Mouse (Mus musculus) brain, embryonic 14.5 days (tissue): Measurements from ENCODE around the gene Krtcap2. TPM values are rescaled to one million over a fixed set of nuclear protein-coding genes. Genes with fewer than 3 reads are reported as not detected.
"Not testable (repeated sequence)": the region's sequence is repeated elsewhere in the genome, so short reads cannot be mapped to it uniquely, and the experiment has no call there.

Source experiments
- DNase-seq: peaks from one replicate; pipeline ENCODE4 v3.0.0-alpha.2; 2011; ENCODE audit warnings: low read depth
- CTCF ChIP-seq: fragments of 200-500 bp; IDR thresholded peaks from 2 replicates; pipeline ENCODE4 v1.5.1; 2012; ENCODE audit warnings: inconsistent platforms, mild to moderate bottlenecking, moderate library complexity, borderline replicate concordance; ENCODE audit not compliant: insufficient read depth, insufficient read length; ENCODE audit errors: extremely low read depth
- POLR2A ChIP-seq: fragments of 200-500 bp; IDR thresholded peaks from 2 replicates; pipeline ENCODE4 v1.6.1; 2012; ENCODE audit warnings: mild to moderate bottlenecking, inconsistent platforms, borderline replicate concordance; ENCODE audit not compliant: poor library complexity, insufficient read depth, insufficient read length, severe bottlenecking; ENCODE audit errors: extremely low read depth
- polyA plus RNA-seq: library from polyadenylated mRNA; depleted of rRNA; stranded (reverse); fragments of >200 nt; gene quantifications from 2 replicates; pipeline ENCODE4 v1.2.3, GENCODE M21; 2012

Krtcap2 gene
- polyA plus RNA-seq, 1 experiment, result 86.7 TPM

DNA sequence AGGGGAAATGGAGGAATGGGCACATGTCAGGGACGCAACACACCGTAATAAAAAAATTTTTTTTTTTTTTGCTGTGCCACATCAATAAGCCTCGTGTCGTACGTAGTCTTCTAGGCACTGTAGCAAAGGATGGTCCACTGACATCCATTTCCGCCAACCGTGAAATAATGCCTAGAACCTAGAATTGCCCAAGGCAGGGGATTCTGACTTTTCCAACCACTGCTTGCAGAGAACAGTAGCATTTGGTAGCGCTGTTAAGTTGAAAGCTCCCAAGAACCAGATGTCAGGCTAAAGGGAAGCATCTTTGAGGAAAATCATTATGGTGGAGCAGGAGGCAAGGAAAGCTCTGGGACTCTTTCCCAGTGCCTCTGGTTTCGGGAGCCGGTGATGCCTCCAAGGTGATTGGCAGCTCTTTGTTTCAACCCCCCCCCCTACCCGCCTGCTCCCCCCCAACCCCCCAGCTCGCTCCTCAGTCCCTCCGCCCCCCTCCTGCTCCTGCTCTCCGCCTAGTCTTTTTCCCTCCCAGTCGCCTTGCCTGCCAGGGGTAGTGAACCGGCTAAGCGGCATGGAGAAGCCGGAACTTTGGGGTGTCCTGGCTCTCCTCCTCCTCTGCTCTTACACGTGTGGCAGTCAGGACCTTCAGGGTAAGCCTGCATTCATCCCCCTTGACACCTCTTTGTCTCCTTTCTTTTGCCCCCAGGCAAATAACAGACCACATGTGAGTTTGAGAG is 30.9 kb upstream of the Krtcap2 start, which contains the start of gene Thbs3:
Thbs3 (plus strand) TSS at position 500 of the 731 bp plus-strand sequence.
- TF ChIP-seq POLR2A (no peak), CTCF (no peak)
- DNase-seq, result peak; percentile 88

DNA sequence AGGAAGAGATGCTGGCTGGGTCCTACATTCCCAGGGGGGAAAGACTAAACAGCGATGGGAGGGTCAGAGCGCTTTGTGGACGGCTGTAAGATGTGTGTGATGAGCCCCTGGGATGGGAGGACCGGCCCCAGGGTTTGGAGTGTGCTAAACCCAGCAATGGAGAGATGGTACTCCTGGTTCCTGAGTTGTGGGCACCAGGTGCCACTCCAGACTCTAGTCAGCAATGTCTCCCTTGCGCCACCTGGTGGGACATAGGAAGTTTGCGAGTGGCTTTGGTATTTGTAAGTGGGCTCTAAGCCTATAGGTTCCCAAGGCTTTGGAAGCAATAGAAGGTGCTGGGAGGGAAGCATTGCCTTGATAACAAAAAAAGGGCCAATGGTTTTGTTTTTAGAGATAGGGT is 29.9 kb upstream of the Krtcap2 start:
- DNase-seq, result peak; percentile 96
- TF ChIP-seq POLR2A (no peak), CTCF (peak; percentile 90)

DNA sequence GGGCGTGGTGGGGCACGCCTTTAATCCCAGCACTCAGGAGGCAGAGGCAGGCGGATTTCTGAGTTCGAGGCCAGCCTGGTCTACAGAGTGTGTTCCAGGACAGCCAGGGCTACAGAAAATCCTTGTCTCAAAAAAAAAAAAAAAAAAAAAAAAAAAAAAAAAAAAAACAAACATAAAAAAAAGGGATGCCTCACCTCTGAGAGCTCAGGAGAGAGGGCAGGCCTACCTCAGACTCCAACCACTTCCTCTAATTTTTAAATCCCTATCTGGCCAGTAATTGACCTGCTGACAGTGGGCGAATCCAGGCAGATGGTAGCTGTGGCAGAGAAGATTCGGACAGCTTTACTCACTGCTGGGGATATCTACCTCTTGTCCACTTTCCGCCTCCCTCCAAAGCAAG is 29.4 kb upstream of the Krtcap2 start:
- DNase-seq, result not testable (repeated sequence)

DNA sequence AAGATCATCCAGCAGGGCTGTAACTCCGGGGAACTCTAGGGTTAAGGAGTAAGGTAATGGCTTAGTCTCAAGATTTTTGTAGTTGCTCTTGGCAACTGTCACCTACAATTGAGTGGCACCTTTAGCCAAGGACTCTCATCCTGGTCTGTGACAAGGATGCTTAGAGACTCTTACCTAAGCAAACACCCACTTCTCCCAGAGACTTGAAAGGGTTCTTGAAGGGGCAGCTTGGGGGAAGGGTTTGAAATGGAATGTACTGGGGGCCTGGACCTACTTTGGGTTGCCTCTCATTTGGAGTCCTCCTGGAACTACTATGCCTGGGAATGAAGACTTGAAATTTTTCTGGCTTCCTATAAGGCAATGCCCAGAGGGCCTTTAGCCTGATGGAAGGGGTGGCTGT is 27.5 kb upstream of the Krtcap2 start:
- DNase-seq, result no peak
- no peak for TF ChIP-seq CTCF
- TF ChIP-seq POLR2A, result no peak

DNA sequence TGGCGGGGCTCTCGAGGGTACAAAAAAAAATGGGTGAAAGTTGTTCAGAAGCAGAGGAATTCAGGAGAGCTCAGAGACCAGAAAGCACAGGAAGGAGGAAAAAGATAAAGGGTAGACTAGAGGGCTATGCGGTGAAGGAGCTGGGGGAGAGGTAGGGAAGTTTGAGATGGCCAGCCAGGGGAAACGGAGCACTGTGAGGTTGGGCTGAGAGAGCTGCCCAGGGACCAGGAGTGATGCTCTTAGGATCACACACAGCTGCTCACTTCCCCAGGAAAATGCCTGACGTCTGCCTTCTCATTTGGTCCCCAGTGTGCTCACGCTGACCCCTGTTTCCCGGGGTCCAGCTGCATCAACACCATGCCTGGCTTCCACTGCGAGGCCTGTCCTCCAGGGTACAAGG is 26.2 kb upstream of the Krtcap2 start:
- DNase-seq, result no peak
- TF ChIP-seq CTCF, result no peak
- no peak for TF ChIP-seq POLR2A

DNA sequence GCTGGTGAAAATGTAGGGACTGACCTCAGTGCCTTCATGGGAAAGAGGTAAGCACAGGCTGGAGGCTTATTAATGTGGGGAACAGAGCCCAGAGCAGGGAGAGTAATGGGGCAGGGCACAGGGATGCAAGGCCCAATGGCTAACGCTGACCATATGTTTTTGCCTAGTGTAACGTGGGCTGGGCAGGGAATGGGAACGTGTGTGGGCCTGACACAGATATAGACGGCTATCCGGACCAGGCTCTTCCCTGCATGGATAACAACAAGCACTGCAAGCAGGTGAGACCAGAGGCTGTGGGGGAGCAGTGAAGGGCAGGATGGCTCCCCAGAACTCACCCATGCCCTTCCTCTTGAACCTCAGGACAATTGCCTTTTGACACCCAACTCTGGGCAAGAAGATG is 24.6 kb upstream of the Krtcap2 start:
- DNase-seq, result no peak
- TF ChIP-seq CTCF, result no peak
- TF ChIP-seq POLR2A, result no peak

DNA sequence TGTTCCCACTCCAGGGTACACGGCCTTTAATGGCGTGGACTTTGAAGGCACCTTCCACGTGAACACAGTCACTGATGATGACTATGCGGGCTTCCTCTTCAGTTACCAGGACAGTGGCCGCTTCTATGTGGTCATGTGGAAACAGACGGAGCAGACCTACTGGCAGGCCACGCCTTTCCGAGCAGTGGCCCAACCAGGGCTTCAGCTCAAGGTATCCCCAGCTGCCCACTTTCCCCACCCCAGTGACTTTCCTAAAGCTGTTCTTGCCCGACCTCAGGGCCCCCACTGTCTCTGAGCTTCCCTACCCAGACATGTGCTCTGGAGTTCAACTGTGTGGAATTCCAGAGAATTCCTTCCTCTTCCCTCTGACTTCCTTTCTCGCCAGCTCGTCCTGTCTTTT is 21.0 kb upstream of the Krtcap2 start:
- DNase-seq, result peak; percentile 51
- TF ChIP-seq CTCF, result no peak
- TF ChIP-seq POLR2A, result no peak

DNA sequence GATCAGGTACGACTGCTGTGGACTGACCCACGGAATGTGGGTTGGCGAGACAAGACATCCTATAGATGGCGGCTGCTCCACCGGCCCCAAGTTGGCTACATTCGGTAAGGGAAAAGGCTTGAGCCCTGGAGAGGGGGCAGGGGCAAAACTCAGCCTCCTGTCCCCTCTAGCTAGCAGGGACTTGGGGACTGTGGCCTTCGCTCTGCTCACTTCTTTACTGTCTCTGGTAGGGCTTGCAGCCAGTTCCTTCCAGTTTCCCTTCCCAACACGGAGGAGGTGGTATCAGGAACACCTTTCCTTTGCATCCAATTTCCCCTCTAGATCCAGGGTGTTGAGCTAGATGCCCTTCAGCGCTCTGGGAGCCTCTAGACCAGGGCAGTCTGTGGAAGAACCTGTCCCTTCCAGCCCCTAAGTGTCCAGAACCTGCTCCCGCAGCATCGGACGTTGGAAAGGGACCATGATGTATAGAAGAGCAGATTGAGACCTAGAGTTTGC is 20.4 kb upstream of the Krtcap2 start:
- TF ChIP-seq POLR2A (no peak), CTCF (no peak)
- DNase-seq, result no peak

DNA sequence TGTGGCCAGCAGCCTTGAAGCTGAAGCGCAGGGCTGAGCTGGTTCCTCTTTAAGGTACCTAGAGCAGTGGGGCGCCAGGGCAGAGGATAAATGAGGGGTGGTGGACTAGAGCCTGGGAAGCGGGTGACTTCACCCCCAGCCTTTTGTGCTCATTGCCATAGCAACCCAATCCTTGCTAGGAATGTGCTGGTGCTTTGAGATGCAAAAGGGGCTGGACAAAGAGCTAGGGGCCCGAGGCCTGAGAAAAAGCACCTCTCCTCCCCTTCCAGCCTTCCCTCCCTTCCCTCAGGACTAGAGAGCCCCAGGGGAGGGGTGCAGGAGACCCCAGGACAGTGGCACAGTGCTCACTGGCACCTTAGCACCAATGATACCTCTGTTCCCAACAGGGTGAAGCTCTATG is 19.8 kb upstream of the Krtcap2 start:
- TF ChIP-seq CTCF, result no peak
- peak; percentile 23; the same call in 1 of the 2 replicates for TF ChIP-seq POLR2A
- DNase-seq, result peak; percentile 97

DNA sequence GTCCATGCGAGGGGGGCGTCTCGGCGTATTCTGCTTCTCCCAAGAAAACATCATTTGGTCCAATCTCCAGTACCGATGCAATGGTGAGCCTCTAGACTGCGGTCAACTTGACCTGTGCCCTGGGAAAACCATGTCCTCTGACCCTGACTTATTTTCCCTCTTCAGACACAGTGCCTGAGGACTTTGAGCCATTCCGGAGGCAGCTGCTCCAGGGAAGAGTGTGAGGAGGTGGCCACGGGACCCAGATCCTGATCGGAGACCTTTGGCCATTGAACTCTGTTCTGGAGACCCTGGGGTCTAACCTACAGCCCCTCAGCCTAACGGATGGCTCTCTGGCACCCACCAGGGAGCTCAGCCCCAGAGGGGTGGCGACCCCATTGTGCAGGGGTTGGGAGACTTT is 19.4 kb upstream of the Krtcap2 start:
- TF ChIP-seq CTCF, result no peak
- no peak for TF ChIP-seq POLR2A
- no peak for DNase-seq

DNA sequence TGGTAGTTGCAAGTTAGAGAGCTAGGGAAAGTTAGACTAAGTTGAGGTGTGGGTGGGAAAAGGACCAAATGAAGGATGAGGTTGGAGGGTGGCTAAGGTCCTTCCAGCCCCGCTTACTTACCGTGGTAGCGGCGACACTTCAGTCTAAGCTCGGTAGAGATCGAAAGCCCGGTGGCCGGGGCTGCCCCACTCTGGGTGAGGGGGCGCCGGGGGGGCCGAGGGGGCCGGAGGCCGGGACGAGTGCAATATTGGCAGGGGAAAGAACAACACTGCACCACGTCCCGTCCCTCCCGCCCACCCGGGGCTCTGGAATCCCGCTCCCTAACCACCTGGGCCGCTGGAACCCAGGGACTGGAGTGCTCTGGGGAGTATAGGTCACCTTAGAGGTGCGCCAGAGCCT is 18.9 kb upstream of the Krtcap2 start, which contains the start of gene Mtx1:
Mtx1 (minus strand) TSS at position 189 of the 400 bp plus-strand sequence.
- TF ChIP-seq POLR2A, result no peak
- TF ChIP-seq CTCF, result no peak
- DNase-seq, result no peak

DNA sequence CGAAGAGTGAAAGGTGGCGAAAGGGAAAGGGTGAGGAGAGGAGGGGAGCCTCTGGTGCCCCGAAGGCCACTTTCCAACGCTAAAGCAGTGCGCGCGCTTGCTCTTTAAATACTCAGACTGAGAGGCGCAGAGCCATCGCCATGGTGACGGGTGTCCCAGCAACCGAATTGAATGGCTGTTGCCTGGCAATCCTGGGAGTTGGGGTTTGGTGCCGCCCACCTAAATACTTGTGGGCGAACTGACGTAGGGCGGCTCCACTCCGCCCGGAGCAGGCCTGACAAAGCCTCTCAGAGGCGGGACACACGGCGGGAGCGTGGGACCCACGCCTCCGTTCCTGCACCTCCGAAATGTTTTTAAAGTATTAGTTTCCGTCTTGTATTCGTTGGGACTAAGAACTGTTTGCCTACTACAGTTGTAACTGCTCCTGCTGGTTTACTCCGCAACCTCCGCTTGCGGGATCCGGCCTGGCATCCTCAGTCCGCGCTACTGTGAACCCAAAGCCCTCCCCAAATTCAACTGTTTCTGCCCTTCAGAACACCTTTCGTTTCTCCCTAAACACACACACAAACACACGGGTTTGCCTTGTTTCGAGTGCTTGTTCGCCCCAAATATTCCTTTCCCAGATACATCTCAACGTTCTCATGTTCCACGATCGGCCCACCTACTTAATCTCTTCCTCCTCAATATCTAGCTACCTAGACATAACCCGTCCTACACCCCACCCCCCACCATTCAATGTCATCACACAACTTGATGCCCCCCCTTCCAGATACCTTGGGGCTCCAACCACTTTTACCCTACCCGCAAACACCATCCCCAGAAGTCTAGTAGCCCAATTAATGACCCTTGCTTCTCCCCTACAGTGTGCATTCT is 18.2 kb upstream of the Krtcap2 start:
- peak; percentile 99 for DNase-seq

DNA sequence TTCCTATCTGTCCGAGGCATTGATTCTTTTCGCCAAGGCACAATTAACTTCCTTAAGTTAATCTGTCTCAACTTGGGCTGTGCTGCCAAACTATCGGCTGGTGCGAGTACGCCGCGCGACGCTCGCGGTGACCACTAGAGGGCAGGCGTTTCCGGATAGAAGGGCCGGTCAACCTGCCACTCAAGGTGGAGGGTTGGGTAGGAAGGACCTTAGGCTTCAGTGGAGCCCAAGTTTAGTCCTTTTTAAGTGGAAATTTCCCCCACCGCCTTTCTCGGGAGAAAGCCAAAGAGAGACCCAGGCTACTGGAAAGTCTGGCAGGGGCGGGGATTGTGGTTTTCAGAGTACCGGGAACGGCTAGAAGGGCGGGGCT is 17.6 kb upstream of the Krtcap2 start:
- TF ChIP-seq POLR2A (no peak), CTCF (peak; percentile 94)
- peak; percentile 93 for DNase-seq

More for the DNA sequence above, 18.2 kb upstream of the Krtcap2 start:
- TF ChIP-seq CTCF (no peak), POLR2A (peak; percentile 82; the same call in 1 of the 2 replicates)
